Mouse (Mus musculus) limb, embryonic 13.5 days (tissue): ENCODE data around the gene Slc37a2. TPM values are rescaled to one million over a fixed set of nuclear protein-coding genes. Genes with fewer than 3 reads are reported as not detected.

Source experiments
- ATAC-seq: fragments of 200-750 bp; cut with Nextera tagmentation; 2 replicates; pipeline ENCODE4 v1.8.0; 2017; ENCODE audit warnings: low read depth, moderate number of reproducible peaks, moderate TSS enrichment; ENCODE audit not compliant: low FRiP score
- H3K27ac ChIP-seq: fragments of 300-500 bp; sonication (generic); 2 replicates; pipeline ENCODE4 v1.5.1; 2015; ENCODE audit warnings: inconsistent platforms, mild to moderate bottlenecking, moderate library complexity
- H3K27me3 ChIP-seq: fragments of 300-500 bp; sonication (generic); 2 replicates; pipeline ENCODE4 v1.6.1; 2015; ENCODE audit warnings: mild to moderate bottlenecking, inconsistent platforms
- H3K36me3 ChIP-seq: fragments of 300-500 bp; sonication (generic); 2 replicates; pipeline ENCODE4 v1.6.1; 2015; ENCODE audit warnings: inconsistent platforms, mild to moderate bottlenecking, moderate library complexity
- H3K4me1 ChIP-seq: fragments of 300-500 bp; sonication (generic); 2 replicates; pipeline ENCODE4 v1.6.1; 2015; ENCODE audit warnings: inconsistent platforms
- H3K4me2 ChIP-seq: fragments of 300-500 bp; sonication (generic); replicated peaks from 2 replicates; pipeline ENCODE4 v1.6.1; 2015; ENCODE audit warnings: inconsistent platforms, mild to moderate bottlenecking, moderate library complexity
- H3K4me3 ChIP-seq: fragments of 300-500 bp; sonication (generic); 2 replicates; pipeline ENCODE4 v1.5.1; 2015; ENCODE audit warnings: moderate library complexity, mild to moderate bottlenecking, inconsistent platforms
- H3K9ac ChIP-seq: fragments of 300-500 bp; sonication (generic); 2 replicates; pipeline ENCODE4 v1.6.1; 2015; ENCODE audit warnings: mild to moderate bottlenecking, inconsistent platforms
- H3K9me3 ChIP-seq: fragments of 300-500 bp; sonication (generic); 2 replicates; pipeline ENCODE4 v1.6.1; 2016; ENCODE audit warnings: inconsistent platforms
- WGBS: fragments of 180-500 bp; shearing (Covaris S2); methylation state at CpG from one replicate; pipeline ENCODE4 v1.1.7; 2015; 5-methylcytosine and 5-hydroxymethylcytosine counted together
- polyA plus RNA-seq: library from polyadenylated mRNA; unstranded; fragments of >200 nt; fragmentation: Nextera tagmentation; extraction: Ambion mirVana; gene quantifications from 2 replicates; pipeline ENCODE4 v1.2.1, GENCODE M21; 2015

Gene Slc37a2
- polyA plus RNA-seq, 1 experiment from 2014 or later, result 2.6 TPM

DNA sequence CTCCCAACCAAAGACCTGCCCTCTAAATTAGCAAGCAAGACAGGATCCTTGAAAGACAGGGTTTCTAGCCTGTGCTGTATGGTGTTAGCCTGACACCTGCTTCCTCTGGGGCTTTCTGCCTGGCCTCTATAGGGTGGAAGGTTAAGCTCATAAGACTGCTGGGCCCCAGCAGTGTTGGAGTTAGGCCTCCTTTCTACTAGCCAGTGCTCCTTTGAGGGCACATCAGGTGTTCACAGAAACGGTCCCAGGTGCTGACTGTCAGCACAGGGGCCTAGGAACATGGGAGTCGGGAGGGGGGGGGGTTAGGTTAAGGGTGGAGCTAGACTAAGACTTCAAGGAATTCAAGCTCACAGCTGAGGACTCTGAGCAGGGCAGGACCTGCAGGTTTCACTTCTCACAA, 10.1 kb downstream of the Slc37a2 start:
- Histone ChIP-seq H3K4me2 (no peak overlapping the region), H3K9ac (no peak overlapping the region), H3K9me3 (no peaks in the 10 kb centered on the region), H3K4me3 (no peak overlapping the region), H3K36me3 (no peaks in the 10 kb centered on the region), H3K27ac (no peak overlapping the region), H3K4me1 (peaks cover 5% of the 10 kb centered on the region; the same call in 1 of the 2 replicates), H3K27me3 (no peaks in the 10 kb centered on the region; the same call in 1 of the 2 replicates)
- WGBS, result 43% methylated on average over 2 of the region's 2 CpGs
- ATAC-seq, result no peak

DNA sequence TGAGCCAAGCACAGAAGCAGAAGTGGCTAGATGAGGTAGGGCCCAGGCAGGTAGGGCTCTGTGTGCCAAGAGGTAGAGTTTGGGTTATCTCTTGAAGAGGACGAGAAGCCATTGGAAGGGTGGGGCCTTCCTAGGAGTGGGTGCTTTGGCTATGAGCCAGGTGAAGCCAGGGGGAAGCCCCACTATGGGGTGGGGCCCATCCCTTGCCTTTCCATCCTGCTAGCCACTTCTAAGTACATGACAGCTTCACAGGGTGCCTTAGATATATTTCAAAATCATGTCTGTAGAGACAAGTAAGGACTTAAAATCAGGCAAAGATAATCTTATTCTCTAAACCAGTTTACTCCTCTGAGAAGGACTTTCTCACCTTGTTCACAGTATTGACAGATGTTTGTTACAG, 10.9 kb downstream of the Slc37a2 start:
- Histone ChIP-seq H3K27me3 (no peaks in the 10 kb centered on the region; the same call in 1 of the 2 replicates), H3K9ac (no peak overlapping the region), H3K27ac (no peak overlapping the region), H3K9me3 (no peaks in the 10 kb centered on the region), H3K4me2 (no peak overlapping the region), H3K4me1 (peaks cover 5% of the 10 kb centered on the region; the same call in 1 of the 2 replicates), H3K36me3 (no peaks in the 10 kb centered on the region), H3K4me3 (no peak overlapping the region)
- ATAC-seq, result no peak
- 69% methylated on average over 1 of the region's 1 CpGs for WGBS

DNA sequence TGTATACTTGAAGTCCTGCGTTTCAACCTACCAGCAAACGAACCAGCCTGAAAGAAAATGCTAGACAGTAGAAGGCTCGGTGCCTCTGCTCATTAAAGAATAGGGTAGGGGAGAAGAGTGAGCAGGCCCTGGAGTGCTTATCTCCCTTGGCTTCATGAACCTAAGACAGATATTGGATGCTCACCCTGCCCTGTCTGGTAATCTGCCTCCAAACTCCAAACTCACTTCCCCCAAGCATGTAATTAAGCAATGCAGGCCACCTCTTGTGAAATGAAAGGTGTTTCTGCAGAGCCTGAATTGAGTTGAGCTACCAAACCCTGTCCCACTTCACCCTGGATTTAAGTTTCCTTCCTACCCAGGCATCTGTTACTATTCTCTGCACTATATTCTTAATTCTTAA, 12.8 kb downstream of the Slc37a2 start:
- H3K9ac ChIP-seq, result no peak overlapping the region
- no peak overlapping the region for H3K27ac ChIP-seq
- H3K27me3 ChIP-seq, result no peaks in the 10 kb centered on the region
- WGBS, result 81% methylated on average over 3 of the region's 3 CpGs
- no peak overlapping the region for H3K4me3 ChIP-seq
- H3K4me2 ChIP-seq, result no peak overlapping the region
- H3K9me3 ChIP-seq, result no peaks in the 10 kb centered on the region
- no peaks in the 10 kb centered on the region for H3K36me3 ChIP-seq
- no peak for ATAC-seq
- no peaks in the 10 kb centered on the region for H3K4me1 ChIP-seq

DNA sequence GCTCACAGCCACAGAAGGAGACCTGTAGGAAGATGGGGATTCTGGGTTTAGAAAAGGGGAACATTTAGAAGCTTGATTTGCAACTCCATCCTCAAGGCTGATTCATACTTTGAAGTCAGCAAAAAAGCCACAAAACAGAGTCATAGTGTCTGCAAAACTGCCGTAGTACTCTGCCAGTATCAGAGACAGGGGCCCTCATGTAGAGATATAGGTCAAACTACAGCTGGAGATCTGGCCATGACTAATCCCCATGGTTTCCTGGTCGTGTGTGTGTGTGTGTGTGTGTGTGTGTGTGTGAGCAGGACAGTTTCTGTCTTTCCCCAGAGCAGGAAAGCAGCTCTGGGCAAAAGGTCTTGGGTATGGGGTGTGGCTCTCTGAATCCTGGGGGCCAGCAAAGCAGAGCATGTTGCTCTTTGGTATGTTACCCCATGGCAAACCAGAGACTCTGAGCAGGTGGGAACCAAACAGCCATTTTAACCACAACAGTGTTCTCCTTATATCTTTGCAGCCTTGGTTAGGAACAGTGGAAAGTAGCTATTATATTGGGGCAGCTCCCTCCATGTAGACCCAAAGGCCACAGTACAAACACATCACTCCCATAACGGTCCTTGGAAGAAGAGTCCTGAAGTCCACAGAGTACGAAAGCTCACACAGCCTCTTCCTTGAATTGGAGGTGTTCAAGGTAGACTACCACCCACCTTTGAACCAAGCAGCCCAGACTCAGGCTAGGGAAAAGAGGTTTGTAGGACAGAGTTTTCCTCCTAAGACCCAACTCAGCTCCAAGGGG, 19.4 kb downstream of the Slc37a2 start:
- ATAC-seq, result no peak
- WGBS, result 73% methylated on average over 4 of the region's 4 CpGs

GRCm38 (mm10) chr9:37232201-37233195, 23.0 kb downstream of the Slc37a2 start:
- WGBS, result 65% methylated on average over 22 of the region's 22 CpGs
- H3K36me3 ChIP-seq, result peaks cover 4% of the 10 kb centered on the region; the same call in 1 of the 2 replicates
- H3K27me3 ChIP-seq, result peaks cover 17% of the 10 kb centered on the region
- ATAC-seq, result no peak
- no peak overlapping the region for H3K4me3 ChIP-seq
- no peak overlapping the region for H3K9ac ChIP-seq
- H3K4me2 ChIP-seq, result no peak overlapping the region
- no peak overlapping the region for H3K27ac ChIP-seq
- H3K9me3 ChIP-seq, result no peaks in the 10 kb centered on the region
- no peaks in the 10 kb centered on the region for H3K4me1 ChIP-seq

More for the DNA sequence above, 19.4 kb downstream of the Slc37a2 start:
- Histone ChIP-seq H3K9ac (no peak overlapping the region), H3K36me3 (peaks cover 4% of the 10 kb centered on the region; the same call in 1 of the 2 replicates), H3K4me3 (no peak overlapping the region), H3K27ac (no peak overlapping the region), H3K9me3 (no peaks in the 10 kb centered on the region), H3K4me1 (no peaks in the 10 kb centered on the region), H3K27me3 (0 out of 2 replicates have a peak, but pooled peaks cover 3% of the 10 kb centered on the region), H3K4me2 (no peak overlapping the region)

DNA sequence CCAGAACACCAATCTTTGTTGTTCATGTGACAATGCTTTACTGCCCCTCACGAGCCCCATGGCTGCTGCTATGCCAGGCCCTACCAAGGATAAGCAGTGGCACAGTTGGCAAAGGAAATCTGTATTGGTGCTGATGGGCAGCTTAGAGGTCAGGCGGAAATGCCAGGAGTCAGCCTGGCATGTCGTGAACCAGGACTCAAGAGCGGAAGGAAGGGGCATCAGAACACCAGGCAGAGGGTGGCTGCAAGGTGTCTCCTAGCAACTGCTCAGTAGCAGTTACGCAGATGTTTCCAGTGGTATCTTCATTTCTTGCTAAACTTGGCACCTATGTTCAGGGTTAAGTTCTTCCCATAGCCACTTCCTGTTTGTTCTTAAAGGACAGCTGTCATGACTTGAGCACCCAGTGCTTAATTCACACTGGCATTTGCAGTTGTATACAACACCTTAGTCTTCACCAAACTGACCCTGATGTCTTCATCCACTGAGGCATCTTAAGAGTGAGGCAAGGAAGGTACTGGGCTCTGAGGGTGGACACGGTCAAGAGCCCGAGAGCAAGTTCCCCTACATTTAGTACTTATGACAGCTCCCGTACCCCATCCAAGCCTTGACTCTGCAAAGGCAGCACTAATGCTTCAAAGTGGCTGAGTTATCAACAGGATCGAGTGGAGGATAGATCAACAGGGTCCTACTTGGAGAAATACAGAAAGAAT, 24.9 kb downstream of the Slc37a2 start:
- no peak for ATAC-seq
- 93% methylated on average over 9 of the region's 9 CpGs for WGBS

GRCm38 (mm10) chr9:37229880-37230325, 25.6 kb downstream of the Slc37a2 start:
- Histone ChIP-seq H3K27me3 (peaks cover 18% of the 10 kb centered on the region), H3K4me2 (no peak overlapping the region), H3K27ac (no peak overlapping the region), H3K4me3 (no peak overlapping the region), H3K9ac (no peak overlapping the region), H3K9me3 (no peaks in the 10 kb centered on the region), H3K36me3 (no peaks in the 10 kb centered on the region; the same call in 1 of the 2 replicates), H3K4me1 (no peaks in the 10 kb centered on the region)
- WGBS, result 0% methylated on average over 1 of the region's 1 CpGs
- peak; percentile 82 for ATAC-seq

More for the DNA sequence above, 24.9 kb downstream of the Slc37a2 start:
- H3K9ac ChIP-seq, result no peak overlapping the region
- H3K36me3 ChIP-seq, result peaks cover 4% of the 10 kb centered on the region; the same call in 1 of the 2 replicates
- H3K9me3 ChIP-seq, result no peaks in the 10 kb centered on the region
- H3K4me1 ChIP-seq, result no peaks in the 10 kb centered on the region
- H3K27ac ChIP-seq, result no peak overlapping the region
- peaks cover 18% of the 10 kb centered on the region for H3K27me3 ChIP-seq
- H3K4me3 ChIP-seq, result no peak overlapping the region
- no peak overlapping the region for H3K4me2 ChIP-seq

- no peak overlapping the region for H3K4me3 ChIP-seq
- 75% methylated on average over 1 of the region's 1 CpGs for WGBS
- H3K9me3 ChIP-seq, result no peaks in the 10 kb centered on the region
- no peaks in the 10 kb centered on the region for H3K4me1 ChIP-seq
- peaks cover 17% of the 10 kb centered on the region; the same call in 1 of the 2 replicates for H3K36me3 ChIP-seq
- peaks cover 10% of the 10 kb centered on the region; the same call in 1 of the 2 replicates for H3K27me3 ChIP-seq
- no peak for ATAC-seq
- H3K4me2 ChIP-seq, result no peak overlapping the region
- H3K9ac ChIP-seq, result no peak overlapping the region
- no peak overlapping the region for H3K27ac ChIP-seq
Measured at GRCm38 (mm10) chr9:37225581-37225980, 30.0 kb downstream of the Slc37a2 start.

- Histone ChIP-seq H3K27ac (no peak overlapping the region), H3K9me3 (no peaks in the 10 kb centered on the region), H3K4me2 (no peak overlapping the region), H3K27me3 (no peaks in the 10 kb centered on the region), H3K36me3 (peaks cover 31% of the 10 kb centered on the region), H3K4me1 (no peaks in the 10 kb centered on the region), H3K9ac (no peak overlapping the region), H3K4me3 (no peak overlapping the region)
- 77% methylated on average over 8 of the region's 8 CpGs for WGBS
- ATAC-seq, result no peak
Measured at GRCm38 (mm10) chr9:37220755-37221154, 34.8 kb downstream of the Slc37a2 start.

DNA sequence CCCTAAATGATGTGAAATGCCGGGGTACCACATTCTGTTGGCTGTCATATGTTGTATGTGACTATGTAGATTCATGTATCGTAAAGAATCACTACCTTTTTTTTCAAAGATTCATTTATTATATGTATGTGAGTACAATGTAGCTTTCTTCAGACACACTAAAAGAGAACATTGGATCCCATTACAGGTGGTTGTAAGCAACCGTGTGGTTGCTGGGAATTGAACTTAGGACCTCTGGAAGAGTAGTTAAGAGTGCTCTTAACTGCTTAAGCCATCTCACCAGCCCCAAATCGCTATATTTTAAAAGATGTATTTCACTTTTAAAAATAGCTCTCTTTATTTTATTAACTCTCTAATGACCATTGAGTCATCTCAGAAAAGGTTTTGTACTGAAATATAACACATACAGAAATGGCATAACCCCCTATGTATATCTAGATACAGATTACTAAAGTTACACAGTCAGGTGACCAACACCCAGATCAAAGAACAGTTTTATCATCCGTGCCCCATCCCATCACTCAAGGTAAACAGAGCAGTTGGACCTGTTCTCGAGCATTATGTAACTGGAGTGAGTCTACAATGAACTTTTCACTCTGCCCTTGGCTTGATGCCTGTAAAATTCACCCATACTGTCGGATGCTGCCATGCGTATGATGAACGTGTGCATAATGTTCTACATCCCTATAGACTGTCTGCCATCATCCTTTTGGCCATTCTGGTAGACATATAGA, 41.0 kb downstream of the Slc37a2 start:
- Histone ChIP-seq H3K9ac (no peak overlapping the region), H3K4me2 (no peak overlapping the region), H3K36me3 (peaks cover 6% of the 10 kb centered on the region; the same call in 1 of the 2 replicates), H3K9me3 (no peaks in the 10 kb centered on the region), H3K4me1 (no peaks in the 10 kb centered on the region), H3K4me3 (no peak overlapping the region), H3K27me3 (no peaks in the 10 kb centered on the region), H3K27ac (no peak overlapping the region)
- 86% methylated on average over 9 of the region's 9 CpGs for WGBS
- no peak for ATAC-seq
